Comparison of ENCODE assay signal across 30 mouse cellular contexts in genomic region chr14:76134975-76135374, GRCm38 (mm10). TPM values are rescaled to one million over a fixed set of nuclear protein-coding genes. Genes with fewer than 3 reads are reported as not detected.
DNase-seq lines count a peak whose midpoint lies in the region; ATAC-seq and TF ChIP-seq lines count a peak whose summit lies in the region.
"Had no signal": no experiment of that assay in that cellular context is flagged by ENCODE, and none has a peak within 500 bp of the region (broad histone marks: within the 10 kb centered on the region; RNA-seq: fewer than 3 reads in every experiment).

No protein-coding gene starts in this region.

- H3K4me2 ChIP-seq in kidney, postnatal 0 days (ENCODE audit: low read length): no peak overlapping the region
- H3K4me2 ChIP-seq in lung, embryonic 14.5 days: no peak overlapping the region
- H3K4me2 ChIP-seq in stomach, postnatal 0 days (replicated peaks; ENCODE audit: low read depth): no peak overlapping the region
- no peak overlapping the region for H3K4me2 ChIP-seq in heart, embryonic 12.5 days
- H3K4me2 ChIP-seq: embryonic facial prominence, embryonic 13.5 days; heart, embryonic 11.5 days; hindbrain, embryonic 15.5 days; liver, embryonic 15.5 days; midbrain, embryonic 15.5 days; stomach, embryonic 15.5 days had no signal

- 89% methylated on average over 4 of the region's 4 CpGs for WGBS in kidney, postnatal 0 days
- 85% methylated on average over 4 of the region's 4 CpGs for WGBS in lung, embryonic 14.5 days
- WGBS in lung, adult 2 months: 92% methylated on average over 4 of the region's 4 CpGs
- WGBS in stomach, postnatal 0 days: 92% methylated on average over 4 of the region's 4 CpGs
- 95% methylated on average over 4 of the region's 4 CpGs for WGBS in heart, embryonic 12.5 days

- ATAC-seq in kidney, postnatal 0 days (replicated peaks; ENCODE audit: low FRiP score, low read depth): no peak
- no peak for ATAC-seq in lung, embryonic 14.5 days (ENCODE audit: insufficient read depth)
- no peak for ATAC-seq in stomach, postnatal 0 days (ENCODE audit: low FRiP score, low TSS enrichment)
- no peak for ATAC-seq in heart, embryonic 12.5 days (ENCODE audit: insufficient number of reproducible peaks, low FRiP score)
- ATAC-seq: activated CD4-positive, CD25-positive, alpha-beta regulatory T cell, adult 4 months; forebrain, postnatal 0 days; midbrain, embryonic 15.5 days had no signal

- no peak overlapping the region for H3K9ac ChIP-seq in kidney, postnatal 0 days (ENCODE audit: low read depth, low read length)
- H3K9ac ChIP-seq in lung, embryonic 14.5 days: no peak overlapping the region
- H3K9ac ChIP-seq in ES-E14 (ENCODE audit: insufficient read depth, low read depth, low read length, poor library complexity, severe bottlenecking): no peak overlapping the region
- H3K9ac ChIP-seq in stomach, postnatal 0 days (ENCODE audit: low read length): no peak overlapping the region
- H3K9ac ChIP-seq in heart, embryonic 12.5 days: no peak overlapping the region
- H3K9ac ChIP-seq: embryonic facial prominence, embryonic 13.5 days; forebrain, postnatal 0 days; hindbrain, embryonic 15.5 days; liver, embryonic 15.5 days; midbrain, embryonic 15.5 days; stomach, embryonic 15.5 days had no signal

- H3K27me3 ChIP-seq in kidney, postnatal 0 days (ENCODE audit: insufficient read depth, low read length): no peaks in the 10 kb centered on the region
- no peaks in the 10 kb centered on the region for H3K27me3 ChIP-seq in lung, embryonic 14.5 days (ENCODE audit: insufficient read depth, low read length)
- no peaks in the 10 kb centered on the region for H3K27me3 ChIP-seq in stomach, postnatal 0 days (ENCODE audit: control insufficient read depth, insufficient read depth, low read length)
- no peaks in the 10 kb centered on the region for H3K27me3 ChIP-seq in heart, embryonic 12.5 days (replicated peaks)
- H3K27me3 ChIP-seq: embryonic facial prominence, embryonic 13.5 days; hindbrain, embryonic 15.5 days; liver, embryonic 15.5 days; midbrain, embryonic 15.5 days; stomach, embryonic 15.5 days had no signal

- no peak for DNase-seq in kidney, postnatal 0 days (ENCODE audit: low spot score)
- no peak for DNase-seq in kidney, adult 8-10 months
- no peak for DNase-seq in lung, embryonic 14.5 days
- no peak for DNase-seq in lung, adult 2 months
- no peak for DNase-seq in ES-E14 (ENCODE audit: low read depth, low spot score)
- no peak for DNase-seq in stomach, postnatal 0 days (ENCODE audit: low spot score)
- DNase-seq: adrenal gland, adult 2 months; adrenal gland, postnatal 36 days; B cell, adult 2 months; cerebellum, adult 18-20 months; cerebellum, postnatal 10 days; forebrain, postnatal 0 days; gastrocnemius, postnatal 14 days; heart, adult 11 months; kidney, adult 9 months; kidney, postnatal 14 days; left cerebral cortex, postnatal 4 days; lung, postnatal 10 days; right cerebral cortex, postnatal 25 days; thymus, adult 18-20 months; thymus, postnatal 25 days had no signal

- in situ Hi-C loops in ES-E14 (cut with MboI; ENCODE audit: low sequenced_read_pairs in 2 of 2, unreplicated experiment in 2 of 2): no loop called here

- no peaks in the 10 kb centered on the region for H3K9me3 ChIP-seq in kidney, postnatal 0 days (replicated peaks; ENCODE audit: low read length)
- no peaks in the 10 kb centered on the region for H3K9me3 ChIP-seq in lung, embryonic 14.5 days (ENCODE audit: low read depth, low read length)
- H3K9me3 ChIP-seq in ES-E14 (ENCODE audit: control insufficient read depth, insufficient read depth, low read depth, low read length): no peaks in the 10 kb centered on the region
- no peaks in the 10 kb centered on the region for H3K9me3 ChIP-seq in stomach, postnatal 0 days (ENCODE audit: control insufficient read depth, low read length)
- H3K9me3 ChIP-seq in heart, embryonic 12.5 days (replicated peaks): no peaks in the 10 kb centered on the region
- H3K9me3 ChIP-seq: embryonic facial prominence, embryonic 13.5 days; forebrain, embryonic 10.5 days; hindbrain, embryonic 15.5 days; liver, embryonic 15.5 days; midbrain, embryonic 15.5 days; stomach, embryonic 15.5 days had no signal

- no peak for TF ChIP-seq EP300 in stomach, postnatal 0 days (optimal IDR thresholded peaks at IDR 0.05)

- H3K27ac ChIP-seq in kidney, postnatal 0 days: no peak overlapping the region
- no peak overlapping the region for H3K27ac ChIP-seq in lung, embryonic 14.5 days (ENCODE audit: low read depth)
- H3K27ac ChIP-seq in ES-E14 (ENCODE audit: insufficient read depth, low read depth, low read length, poor library complexity, severe bottlenecking): no peak overlapping the region
- H3K27ac ChIP-seq in stomach, postnatal 0 days (replicated peaks): no peak overlapping the region
- H3K27ac ChIP-seq in heart, embryonic 12.5 days (ENCODE audit: poor library complexity, severe bottlenecking): no peak overlapping the region
- H3K27ac ChIP-seq: embryonic facial prominence, embryonic 13.5 days; forebrain, embryonic 10.5 days; hindbrain, embryonic 15.5 days; liver, embryonic 15.5 days; midbrain, embryonic 15.5 days; stomach, embryonic 15.5 days had no signal

- peaks cover 49% of the 10 kb centered on the region for H3K36me3 ChIP-seq in kidney, postnatal 0 days (ENCODE audit: insufficient read depth, low read length)
- H3K36me3 ChIP-seq in lung, embryonic 14.5 days (ENCODE audit: insufficient read depth): peaks cover 56% of the 10 kb centered on the region
- H3K36me3 ChIP-seq in ES-E14 (ENCODE audit: control insufficient read depth, insufficient read depth, low read length, poor library complexity, severe bottlenecking): peaks cover 32% of the 10 kb centered on the region
- H3K36me3 ChIP-seq in stomach, postnatal 0 days (ENCODE audit: control insufficient read depth, insufficient read depth, low read length): peaks cover 12% of the 10 kb centered on the region; the same call in 1 of the 2 replicates
- peaks cover 62% of the 10 kb centered on the region for H3K36me3 ChIP-seq in heart, embryonic 12.5 days

- H3K4me1 ChIP-seq in kidney, postnatal 0 days (replicated peaks; ENCODE audit: insufficient read depth, low read length): no peaks in the 10 kb centered on the region
- no peaks in the 10 kb centered on the region for H3K4me1 ChIP-seq in lung, embryonic 14.5 days (ENCODE audit: insufficient read depth)
- no peaks in the 10 kb centered on the region for H3K4me1 ChIP-seq in lung, adult 2 months (ENCODE audit: control insufficient read depth, insufficient read depth, low read length)
- peaks cover 2 to 6% of the 10 kb centered on the region in 2 experiments; a peak in 1 of 4 replicates for H3K4me1 ChIP-seq in ES-E14 (ENCODE audit: control insufficient read depth in 2 of 2, insufficient read depth in 2 of 2, low read length in 2 of 2, poor library complexity in 1 of 2)
- H3K4me1 ChIP-seq in stomach, postnatal 0 days (replicated peaks; ENCODE audit: control insufficient read depth, insufficient read depth): no peaks in the 10 kb centered on the region
- no peaks in the 10 kb centered on the region for H3K4me1 ChIP-seq in heart, embryonic 12.5 days (replicated peaks)
- H3K4me1 ChIP-seq: embryonic facial prominence, embryonic 13.5 days; forebrain, embryonic 10.5 days; hindbrain, embryonic 15.5 days; liver, embryonic 15.5 days; midbrain, embryonic 15.5 days; stomach, embryonic 15.5 days had no signal

- peak; percentile 33 for TF ChIP-seq CTCF in kidney, postnatal 0 days (IDR thresholded peaks at IDR 0.05; ENCODE audit: low read depth)
- TF ChIP-seq CTCF in lung, embryonic 14.5 days (IDR thresholded peaks at IDR 0.05; ENCODE audit: low read depth): 0 out of 2 replicates have a peak, but pooled peaks have one; percentile 7
- TF ChIP-seq CTCF in lung, adult 2 months (IDR thresholded peaks at IDR 0.05; ENCODE audit: insufficient read depth, low read length): no peak
- peak; percentile 37 for TF ChIP-seq CTCF in stomach, postnatal 0 days (IDR thresholded peaks at IDR 0.05; ENCODE audit: low read depth)

- no peak overlapping the region for H3K4me3 ChIP-seq in kidney, postnatal 0 days (replicated peaks; ENCODE audit: low read depth, low read length)
- H3K4me3 ChIP-seq in lung, embryonic 14.5 days (ENCODE audit: low read depth, low read length): no peak overlapping the region
- H3K4me3 ChIP-seq in lung, adult 2 months (replicated peaks; ENCODE audit: extremely low read depth, low read depth, low read length): no peak overlapping the region
- no peak overlapping the region for H3K4me3 ChIP-seq in ES-E14 (ENCODE audit: insufficient read depth in 1 of 2, low read depth in 1 of 2, low read length in 2 of 2, poor library complexity in 1 of 2, severe bottlenecking in 1 of 2)
- H3K4me3 ChIP-seq in stomach, postnatal 0 days (ENCODE audit: low read depth, low read length): no peak overlapping the region
- H3K4me3 ChIP-seq in heart, embryonic 12.5 days: no peak overlapping the region
- H3K4me3 ChIP-seq: embryonic facial prominence, embryonic 13.5 days; forebrain, embryonic 10.5 days; hindbrain, embryonic 15.5 days; liver, embryonic 15.5 days; midbrain, embryonic 15.5 days; stomach, embryonic 15.5 days had no signal

- no peak for TF ChIP-seq POLR2A in lung, adult 2 months (IDR thresholded peaks at IDR 0.05; ENCODE audit: borderline replicate concordance, extremely low read depth, low read depth, low read length)

TF ChIP-seq in ES-E14, 5 proteins besides CTCF, POLR2A, EP300 and RAD21:
- TF ChIP-seq ZC3H11A (IDR thresholded peaks at IDR 0.05; ENCODE audit: borderline replicate concordance, low read depth, low read length) (no peak), CHD2 (IDR thresholded peaks at IDR 0.05; ENCODE audit: low read depth, low read length) (no peak), ZNF384 (IDR thresholded peaks at IDR 0.05; ENCODE audit: low read depth, low read length) (peak; percentile 82)

RNA-seq across cellular contexts. Expression of gene Nufip1, which starts 24.3 kb away (rescaled TPM):
- 13.2 and 13.8 TPM in 2 replicates for polyA plus RNA-seq in kidney, postnatal 0 days (2015; fragmentation: Nextera tagmentation; extraction: Ambion mirVana)
- polyA plus RNA-seq in lung, embryonic 14.5 days (2014; fragmentation: Nextera tagmentation; extraction: Ambion mirVana): 15.2 and 15.5 TPM in 2 replicates
- 2.5 and 2.7 TPM in 2 replicates for polyA plus RNA-seq in lung, adult 2 months (2012; rRNA removed)
- total RNA-seq in ES-E14 (2012; rRNA removed): 13.8 and 20.6 TPM in 2 replicates
- polyA plus RNA-seq in stomach, postnatal 0 days (2015; fragmentation: Nextera tagmentation; extraction: Ambion mirVana): 7.2 and 7.3 TPM in 2 replicates
- 10.8 and 11.3 TPM in 2 replicates for polyA plus RNA-seq in heart, embryonic 12.5 days (2016; fragmentation: Nextera tagmentation; extraction: Ambion mirVana)

RNA-seq across cellular contexts. Expression of gene Gpalpp1, which starts 24.4 kb away (rescaled TPM):
- polyA plus RNA-seq in kidney, postnatal 0 days (2015; fragmentation: Nextera tagmentation; extraction: Ambion mirVana): 9.7 and 10.0 TPM in 2 replicates
- polyA plus RNA-seq in lung, embryonic 14.5 days (2014; fragmentation: Nextera tagmentation; extraction: Ambion mirVana): 13.6 and 14.7 TPM in 2 replicates
- polyA plus RNA-seq in lung, adult 2 months (2012; rRNA removed): 3.4 and 6.0 TPM in 2 replicates
- total RNA-seq in ES-E14 (2012; rRNA removed): 7.9 and 11.4 TPM in 2 replicates
- 6.3 and 6.4 TPM in 2 replicates for polyA plus RNA-seq in stomach, postnatal 0 days (2015; fragmentation: Nextera tagmentation; extraction: Ambion mirVana)
- polyA plus RNA-seq in heart, embryonic 12.5 days (2016; fragmentation: Nextera tagmentation; extraction: Ambion mirVana): 13.4 and 14.0 TPM in 2 replicates
